Mouse (Mus musculus) kidney, adult 11 months (tissue): ENCODE data around the gene Zbp1.
A peak's percentile ranks its signal among the peaks of the same experiment; 100 is the strongest.

Experiments used
- DNase-seq: peaks from one replicate; pipeline ENCODE4 v3.0.0; 2022

The Zbp1 gene

GRCm38 (mm10) chr2:173218416-173219141, at the start of gene Zbp1:
Gene Zbp1, minus strand, starts transcription at chr2:173218923.
- DNase-seq = no peak

- DNase-seq = no peak
Measured at GRCm38 (mm10) chr2:173267562-173267961, 48.8 kb upstream of the Zbp1 start.

- DNase-seq = no peak
Measured at GRCm38 (mm10) chr2:173266349-173267112, 47.8 kb upstream of the Zbp1 start.

- no peak for DNase-seq
Measured at GRCm38 (mm10) chr2:173265468-173266265, 46.9 kb upstream of the Zbp1 start.

- DNase-seq = peak; percentile 86
Measured at GRCm38 (mm10) chr2:173264467-173265128, 45.9 kb upstream of the Zbp1 start.

- peak; percentile 73 for DNase-seq
Measured at GRCm38 (mm10) chr2:173263636-173264330, 45.1 kb upstream of the Zbp1 start.

GRCm38 (mm10) chr2:173261497-173261896, 42.8 kb upstream of the Zbp1 start:
- peak; percentile 70 for DNase-seq

GRCm38 (mm10) chr2:173258459-173259091, 39.9 kb upstream of the Zbp1 start:
- DNase-seq = no peak

GRCm38 (mm10) chr2:173257610-173258009, 38.9 kb upstream of the Zbp1 start:
- peak; percentile 91 for DNase-seq

- DNase-seq = no peak
Measured at GRCm38 (mm10) chr2:173256552-173256949, 37.8 kb upstream of the Zbp1 start.

- no peak for DNase-seq
Measured at GRCm38 (mm10) chr2:173255810-173256551, 37.3 kb upstream of the Zbp1 start.

GRCm38 (mm10) chr2:173253761-173254662, 35.3 kb upstream of the Zbp1 start:
- peak; percentile 79 for DNase-seq

GRCm38 (mm10) chr2:173251675-173252074, 33.0 kb upstream of the Zbp1 start:
- no peak for DNase-seq

GRCm38 (mm10) chr2:173251133-173251532, 32.4 kb upstream of the Zbp1 start:
- no peak for DNase-seq

- DNase-seq = no peak
Measured at GRCm38 (mm10) chr2:173250411-173250810, 31.7 kb upstream of the Zbp1 start.

GRCm38 (mm10) chr2:173249965-173250364, 31.2 kb upstream of the Zbp1 start:
- DNase-seq = no peak

- no peak for DNase-seq
Measured at GRCm38 (mm10) chr2:173249386-173249785, 30.7 kb upstream of the Zbp1 start.

- no peak for DNase-seq
Measured at GRCm38 (mm10) chr2:173248822-173249221, 30.1 kb upstream of the Zbp1 start.

- peak; percentile 63 for DNase-seq
Measured at GRCm38 (mm10) chr2:173247911-173248310, 29.2 kb upstream of the Zbp1 start.

- no peak for DNase-seq
Measured at GRCm38 (mm10) chr2:173247197-173247596, 28.5 kb upstream of the Zbp1 start.
